Mouse (Mus musculus): Measurements from ENCODE around the gene Ndufs7. TPM values are rescaled to one million over a fixed set of nuclear protein-coding genes. Genes with fewer than 3 reads are reported as not detected.
A peak's percentile ranks its signal among the peaks of the same experiment; 100 is the strongest.
"Not testable (repeated sequence)": the region's sequence is repeated elsewhere in the genome, so short reads cannot be mapped to it uniquely, and the experiment has no call there.

Gene Ndufs7
- 100 to 1,000 TPM; 371 to 457 TPM for total RNA-seq (2021)
- long read RNA-seq, experiment 1, transcript Ndufs7-201 (8 exons, 758 nt) = major isoform, 263 of 442 reads
- long read RNA-seq, experiment 1, partial matches to known transcripts = 163 of 442 reads
- long read RNA-seq, experiment 1, other reads (novel, unspliced or antisense) = 11 of 442 reads
- long read RNA-seq, experiment 2, transcript Ndufs7-201 (8 exons, 758 nt) = major isoform, 277 of 444 reads
- long read RNA-seq, experiment 2, partial matches to known transcripts = 159 of 444 reads
- long read RNA-seq, experiment 2, other reads (novel, unspliced or antisense) = 8 of 444 reads

- DNase-seq = peak; percentile 89
These were observed at the start of gene Ndufs7 for GRCm38 (mm10) chr10:80248971-80249640. TSS of gene Ndufs7 (plus strand) at chr10:80249121.

- peak; percentile 75 for DNase-seq
These were observed 49.4 kb upstream of the Ndufs7 start for GRCm38 (mm10) chr10:80199440-80200008.

- no peak for DNase-seq
These were observed 48.4 kb upstream of the Ndufs7 start for GRCm38 (mm10) chr10:80200485-80200884.

- no peak for DNase-seq
These were observed 44.9 kb upstream of the Ndufs7 start for GRCm38 (mm10) chr10:80204055-80204454.

- DNase-seq = no peak
These were observed 41.7 kb upstream of the Ndufs7 start for GRCm38 (mm10) chr10:80207201-80207600.

GRCm38 (mm10) chr10:80207676-80208075, 41.2 kb upstream of the Ndufs7 start:
- DNase-seq = no peak

- no peak for DNase-seq
These were observed 40.7 kb upstream of the Ndufs7 start for GRCm38 (mm10) chr10:80208248-80208647.

- no peak for DNase-seq
These were observed 40.0 kb upstream of the Ndufs7 start for GRCm38 (mm10) chr10:80208841-80209371.

GRCm38 (mm10) chr10:80211547-80212103, 37.3 kb upstream of the Ndufs7 start:
- DNase-seq = not testable (repeated sequence)

GRCm38 (mm10) chr10:80215048-80215772, 33.7 kb upstream of the Ndufs7 start:
- no peak for DNase-seq

- no peak for DNase-seq
These were observed 28.2 kb upstream of the Ndufs7 start for GRCm38 (mm10) chr10:80220676-80221075.

- DNase-seq = not testable (repeated sequence)
These were observed 25.8 kb upstream of the Ndufs7 start for GRCm38 (mm10) chr10:80223137-80223536.

GRCm38 (mm10) chr10:80226071-80226415, 22.9 kb upstream of the Ndufs7 start:
- no peak for DNase-seq

- DNase-seq = peak; percentile 98
These were observed 22.3 kb upstream of the Ndufs7 start, which contains the start of gene Mum1 for GRCm38 (mm10) chr10:80226416-80227165. TSS of gene Mum1 (plus strand) at chr10:80226434.

- no peak for DNase-seq
These were observed 21.8 kb upstream of the Ndufs7 start for GRCm38 (mm10) chr10:80227166-80227539.

- no peak for DNase-seq
These were observed 20.8 kb upstream of the Ndufs7 start for GRCm38 (mm10) chr10:80227877-80228775.

- no peak for DNase-seq
These were observed 12.6 kb upstream of the Ndufs7 start for GRCm38 (mm10) chr10:80236145-80236825.

- DNase-seq = no peak
These were observed 11.9 kb upstream of the Ndufs7 start for GRCm38 (mm10) chr10:80237020-80237419.

- no peak for DNase-seq
These were observed 10.6 kb upstream of the Ndufs7 start for GRCm38 (mm10) chr10:80238306-80238705.

- DNase-seq = no peak
These were observed 9.1 kb upstream of the Ndufs7 start for GRCm38 (mm10) chr10:80239791-80240190.
